Comparison of ENCODE assay signal across 26 mouse cellular contexts in genomic region chrX:110401660-110402059, GRCm38 (mm10).
"Had no signal": no experiment of that assay in that cellular context is flagged by ENCODE, and none has a peak within 500 bp of the region (broad histone marks: within the 10 kb centered on the region; RNA-seq: fewer than 3 reads in every experiment).

No protein-coding gene starts in this region.

- DNase-seq: cerebellum, adult 9-10 months; cerebellum, adult 9-11 months; cerebellum, postnatal 10 days; cerebellum, postnatal 14 days; cerebellum, postnatal 25 days; cerebellum, postnatal 36 days; embryo, embryonic 11 days; forebrain, postnatal 0 days; gastrocnemius, adult 2 months; gastrocnemius, postnatal 10 days; gastrocnemius, postnatal 14 days; gastrocnemius, postnatal 25 days; gastrocnemius, postnatal 36 days; heart, adult 11 months; heart, adult 18-20 months; heart, adult 2 months had no signal

- H3K27me3 ChIP-seq: embryonic facial prominence, embryonic 12.5 days; embryonic facial prominence, embryonic 13.5 days; embryonic facial prominence, embryonic 15.5 days; forebrain, embryonic 12.5 days; forebrain, embryonic 13.5 days; forebrain, embryonic 15.5 days had no signal

- H3K9ac ChIP-seq: embryonic facial prominence, embryonic 12.5 days; embryonic facial prominence, embryonic 13.5 days; embryonic facial prominence, embryonic 15.5 days; forebrain, embryonic 12.5 days; forebrain, embryonic 13.5 days; forebrain, embryonic 15.5 days; forebrain, postnatal 0 days had no signal

- H3K9me3 ChIP-seq: embryonic facial prominence, embryonic 10.5 days; embryonic facial prominence, embryonic 12.5 days; embryonic facial prominence, embryonic 13.5 days; embryonic facial prominence, embryonic 15.5 days; forebrain, embryonic 10.5 days; forebrain, embryonic 12.5 days; forebrain, embryonic 13.5 days; forebrain, embryonic 15.5 days; heart, embryonic 10.5 days had no signal

- H3K4me3 ChIP-seq: embryonic facial prominence, embryonic 10.5 days; embryonic facial prominence, embryonic 12.5 days; embryonic facial prominence, embryonic 13.5 days; embryonic facial prominence, embryonic 15.5 days; erythroblast, embryonic 14.5 days; forebrain, embryonic 10.5 days; forebrain, embryonic 12.5 days; forebrain, embryonic 13.5 days; forebrain, embryonic 15.5 days; gastrocnemius, adult 2 months; heart, adult 2 months; heart, embryonic 10.5 days had no signal

- H3K36me3 ChIP-seq: embryonic facial prominence, embryonic 10.5 days; embryonic facial prominence, embryonic 12.5 days; embryonic facial prominence, embryonic 13.5 days; embryonic facial prominence, embryonic 15.5 days; forebrain, embryonic 10.5 days; forebrain, embryonic 12.5 days; forebrain, embryonic 15.5 days; heart, embryonic 10.5 days had no signal

- H3K27ac ChIP-seq: embryonic facial prominence, embryonic 10.5 days; embryonic facial prominence, embryonic 12.5 days; embryonic facial prominence, embryonic 13.5 days; embryonic facial prominence, embryonic 15.5 days; forebrain, embryonic 10.5 days; forebrain, embryonic 12.5 days; forebrain, embryonic 13.5 days; forebrain, embryonic 15.5 days; gastrocnemius, adult 2 months; heart, adult 2 months; heart, embryonic 10.5 days had no signal

- H3K4me1 ChIP-seq: embryonic facial prominence, embryonic 10.5 days; embryonic facial prominence, embryonic 12.5 days; embryonic facial prominence, embryonic 13.5 days; embryonic facial prominence, embryonic 15.5 days; forebrain, embryonic 10.5 days; forebrain, embryonic 12.5 days; forebrain, embryonic 13.5 days; forebrain, embryonic 15.5 days; heart, embryonic 10.5 days had no signal
